Mouse (Mus musculus) ES-Bruce4 (cell line): ENCODE measurements around the gene Snf8.

Experiments
- CTCF ChIP-seq: IDR thresholded peaks from one replicate; pipeline ENCODE4 v1.8.1; 2011; ENCODE audit warnings: low read depth, low read length
- EP300 ChIP-seq: IDR thresholded peaks from 2 replicates; pipeline ENCODE4 v1.6.1; 2011; ENCODE audit warnings: low read depth, low read length; ENCODE audit not compliant: insufficient read depth
- POLR2A ChIP-seq: IDR thresholded peaks from one replicate; pipeline ENCODE4 v1.8.1; 2011; ENCODE audit warnings: low read length; ENCODE audit not compliant: insufficient read depth

GRCm38 (mm10) chr11:95987854-95988447, 46.7 kb upstream of the Snf8 start:
- TF ChIP-seq CTCF: no peak
- no peak for TF ChIP-seq POLR2A
- no peak for TF ChIP-seq EP300
